Mouse (Mus musculus) bone marrow macrophage, adult 2 months (primary cell): ENCODE results near the gene Olfr601.

Experiments
- CTCF ChIP-seq: IDR thresholded peaks from 2 replicates; pipeline ENCODE4 v1.5.1; 2012; ENCODE audit warnings: low read depth, mild to moderate bottlenecking, low read length, moderate library complexity
- POLR2A ChIP-seq: IDR thresholded peaks from 2 replicates; pipeline ENCODE4 v1.6.1; 2012; ENCODE audit warnings: mild to moderate bottlenecking, low read depth, low read length, borderline replicate concordance

DNA sequence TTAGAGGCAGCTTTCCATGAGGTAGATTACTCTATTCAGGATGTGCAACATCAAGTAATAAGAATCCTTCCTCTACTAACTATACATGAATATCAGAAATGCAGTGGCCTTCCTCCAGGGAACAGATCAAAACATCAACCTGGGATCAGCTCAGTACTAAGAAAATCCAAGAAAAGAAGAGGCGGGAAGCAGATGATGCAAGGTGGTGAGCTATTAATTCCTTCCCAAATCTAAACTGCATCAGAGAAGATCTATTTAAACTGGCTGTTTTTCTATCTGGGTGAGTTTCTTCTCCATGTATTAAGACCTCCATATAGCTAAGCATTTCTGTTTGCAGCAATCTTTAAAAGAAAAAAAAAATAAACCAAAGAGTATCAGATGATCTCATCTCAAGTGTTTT lies 26.8 kb downstream of the Olfr601 start, which contains the start of gene Olfr599:
- no peak for TF ChIP-seq POLR2A
- TF ChIP-seq CTCF: no peak
